Mouse (Mus musculus): ENCODE measurements at regions not wholly inside any gene's neighbourhood (a gene's known extent, or its start where the extent isn't known, plus 50 kb on each side); places are given as distances from the start of the nearest gene placed in this dataset.

DNA sequence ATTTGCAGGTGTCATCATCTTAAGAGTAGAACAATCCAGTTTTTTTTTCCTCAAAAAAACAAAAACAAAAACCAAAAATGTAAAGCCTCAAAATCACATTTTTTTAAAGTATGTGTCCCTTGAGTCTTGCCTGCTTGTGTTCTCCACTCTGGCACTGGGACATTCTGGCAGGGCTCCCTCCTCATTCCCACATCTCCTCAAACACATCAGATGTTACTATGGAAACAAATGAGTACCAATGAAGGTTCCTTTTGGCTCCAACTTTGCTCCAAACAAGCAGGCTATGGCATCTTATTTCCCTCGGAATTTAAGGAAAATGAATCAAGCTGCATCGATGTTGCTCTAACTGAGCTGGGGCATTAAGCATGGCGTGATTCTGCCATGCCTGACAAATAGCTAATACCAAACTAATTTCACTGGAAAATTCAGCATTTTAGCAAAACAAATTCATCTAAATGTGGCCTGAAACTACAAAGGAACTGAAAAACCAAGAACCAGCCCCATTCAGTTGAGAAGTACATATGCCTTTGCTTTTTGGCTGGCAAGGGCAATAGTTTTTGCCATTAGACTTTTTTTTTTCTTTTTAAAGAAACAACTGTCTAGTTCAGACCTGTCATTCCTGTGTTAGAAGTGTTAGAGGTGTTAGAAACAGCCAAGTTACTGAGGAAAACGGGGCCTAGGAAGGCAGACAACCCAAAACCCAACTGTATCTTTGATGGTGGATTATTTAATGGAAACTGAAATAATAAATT, 522.2 kb upstream of the 2610301B20Rik start:
- Histone ChIP-seq H3K4me1 (ENCODE audit: control insufficient read depth, insufficient read depth, low read length) (no peaks in the 10 kb centered on the region), H3K27me3 (ENCODE audit: control insufficient read depth, insufficient read depth, low read length) (no peaks in the 10 kb centered on the region)

DNA sequence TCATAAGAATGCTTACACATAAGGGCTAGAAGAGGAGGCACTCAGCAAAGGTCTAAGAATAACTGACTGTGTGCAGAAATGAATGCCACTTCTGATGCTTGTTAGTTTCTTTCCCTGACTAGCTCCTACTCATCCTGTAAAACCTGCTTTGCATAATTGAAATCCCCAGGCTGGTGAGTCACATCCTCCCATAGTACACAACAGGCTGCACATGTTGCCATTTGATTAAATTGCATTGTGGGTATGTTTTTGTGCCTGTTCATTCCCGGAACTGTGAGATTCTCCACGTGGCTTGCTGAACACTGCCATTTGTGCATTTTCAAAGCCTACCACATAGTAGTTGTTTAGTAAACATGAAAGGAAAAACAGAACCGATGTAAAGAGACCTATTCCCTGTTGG, 516.7 kb upstream of the 2610301B20Rik start:
- Histone ChIP-seq H3K4me1 (ENCODE audit: control insufficient read depth, insufficient read depth, low read length) (no peaks in the 10 kb centered on the region), H3K27me3 (ENCODE audit: control insufficient read depth, insufficient read depth, low read length) (no peaks in the 10 kb centered on the region), H3K4me3 (replicated peaks; ENCODE audit: low read length) (no peak overlapping the region), H3K36me3 (ENCODE audit: control insufficient read depth, insufficient read depth, low read length) (no peaks in the 10 kb centered on the region), H3K9me3 (replicated peaks; ENCODE audit: control insufficient read depth, low read length) (no peaks in the 10 kb centered on the region), H3K4me2 (ENCODE audit: low read depth, low read length) (no peak overlapping the region), H3K27ac (ENCODE audit: low read length) (no peak overlapping the region), H3K9ac (ENCODE audit: low read length) (no peak overlapping the region)
- no peak for ATAC-seq (ENCODE audit: insufficient read depth, low FRiP score)
- WGBS, result 80% methylated on average over 3 of the region's 3 CpGs

More for the DNA sequence above, 522.2 kb upstream of the 2610301B20Rik start:
- Histone ChIP-seq H3K9me3 (replicated peaks; ENCODE audit: control insufficient read depth, low read length) (no peaks in the 10 kb centered on the region), H3K4me3 (replicated peaks; ENCODE audit: low read length) (no peak overlapping the region), H3K27ac (ENCODE audit: low read length) (no peak overlapping the region), H3K4me2 (ENCODE audit: low read depth, low read length) (no peak overlapping the region), H3K36me3 (ENCODE audit: control insufficient read depth, insufficient read depth, low read length) (no peaks in the 10 kb centered on the region), H3K9ac (ENCODE audit: low read length) (no peak overlapping the region)
- 70% methylated on average over 4 of the region's 4 CpGs for whole genome bisulfite sequencing
- ATAC-seq (ENCODE audit: insufficient read depth, low FRiP score), result no peak

DNA sequence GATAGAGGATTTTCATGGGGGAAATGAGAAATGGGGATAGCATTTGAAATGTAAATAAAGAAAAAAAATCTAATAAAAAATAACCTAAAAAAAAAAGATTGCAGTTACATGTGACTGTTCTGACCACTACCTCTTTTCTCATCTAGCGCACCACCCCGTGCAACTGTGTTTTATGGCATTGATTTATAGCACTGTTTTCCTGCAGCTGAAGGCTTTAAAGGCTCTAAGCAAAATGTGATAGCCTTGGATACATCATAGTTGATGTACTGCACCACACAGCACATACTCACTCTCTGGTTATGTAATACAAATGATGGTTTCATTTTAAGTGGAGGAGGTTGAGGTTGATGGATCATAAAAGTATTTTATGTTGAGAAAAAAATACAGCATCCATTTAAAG, 484.5 kb upstream of the 2610301B20Rik start:
- 77% methylated on average over 2 of the region's 2 CpGs for WGBS
- Histone ChIP-seq H3K27ac (ENCODE audit: low read length) (no peak overlapping the region), H3K9me3 (replicated peaks; ENCODE audit: control insufficient read depth, low read length) (no peaks in the 10 kb centered on the region), H3K4me2 (ENCODE audit: low read depth, low read length) (no peak overlapping the region), H3K36me3 (ENCODE audit: control insufficient read depth, insufficient read depth, low read length) (no peaks in the 10 kb centered on the region), H3K4me1 (ENCODE audit: control insufficient read depth, insufficient read depth, low read length) (no peaks in the 10 kb centered on the region), H3K4me3 (replicated peaks; ENCODE audit: low read length) (no peak overlapping the region), H3K9ac (ENCODE audit: low read length) (no peak overlapping the region), H3K27me3 (ENCODE audit: control insufficient read depth, insufficient read depth, low read length) (no peaks in the 10 kb centered on the region)
- ATAC-seq (ENCODE audit: insufficient read depth, low FRiP score), result no peak

DNA sequence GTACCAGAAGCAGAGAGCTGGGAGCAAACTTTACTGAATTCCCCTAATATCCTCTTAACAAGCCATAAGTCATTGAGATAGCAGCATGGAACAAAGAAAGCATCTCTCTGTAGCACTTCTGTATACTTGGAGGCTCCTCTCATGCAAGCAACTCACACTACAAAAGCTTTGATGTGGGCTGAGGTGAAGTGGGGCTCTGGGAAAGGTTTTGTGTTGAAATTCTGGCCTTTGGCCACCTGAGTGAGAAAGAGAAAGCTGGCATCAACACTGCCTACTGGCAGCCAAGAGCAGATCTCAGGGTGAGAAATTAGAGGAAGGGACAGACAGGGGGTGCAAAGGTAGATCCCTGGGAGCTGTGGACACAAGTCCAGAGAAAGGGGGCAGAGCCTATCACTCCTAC, 477.0 kb upstream of the 2610301B20Rik start:
- H3K9ac ChIP-seq (ENCODE audit: low read length), result no peak overlapping the region
- no peaks in the 10 kb centered on the region for H3K4me1 ChIP-seq (ENCODE audit: control insufficient read depth, insufficient read depth, low read length)
- H3K27me3 ChIP-seq (ENCODE audit: control insufficient read depth, insufficient read depth, low read length), result no peaks in the 10 kb centered on the region
- H3K36me3 ChIP-seq (ENCODE audit: control insufficient read depth, insufficient read depth, low read length), result no peaks in the 10 kb centered on the region
- H3K9me3 ChIP-seq (replicated peaks; ENCODE audit: control insufficient read depth, low read length), result no peaks in the 10 kb centered on the region
- H3K27ac ChIP-seq (ENCODE audit: low read length), result no peak overlapping the region
- no peak overlapping the region for H3K4me2 ChIP-seq (ENCODE audit: low read depth, low read length)
- ATAC-seq (ENCODE audit: insufficient read depth, low FRiP score), result no peak
- no peak overlapping the region for H3K4me3 ChIP-seq (replicated peaks; ENCODE audit: low read length)

DNA sequence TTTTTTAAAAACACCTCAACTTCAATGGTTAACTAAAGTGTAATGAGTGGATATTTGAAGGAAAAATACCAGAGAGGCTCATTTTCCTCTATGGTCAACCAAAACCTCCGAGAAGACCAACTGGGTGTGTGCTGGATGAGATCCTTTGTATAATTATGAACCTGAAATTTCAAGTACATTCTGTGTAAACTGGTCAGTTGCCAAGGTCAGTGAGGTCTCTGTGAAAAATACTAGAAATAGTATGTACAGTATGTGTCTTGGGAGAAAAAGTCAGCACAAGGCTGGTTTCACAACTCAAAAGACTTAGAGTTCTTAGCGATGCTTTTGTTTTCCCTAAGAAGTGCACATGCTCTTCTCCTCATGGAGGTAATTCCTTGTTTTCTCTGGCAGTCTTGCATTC, 476.2 kb upstream of the 2610301B20Rik start:
- ATAC-seq (ENCODE audit: insufficient read depth, low FRiP score), result no peak
- H3K9ac ChIP-seq (ENCODE audit: low read length), result no peak overlapping the region
- no peaks in the 10 kb centered on the region for H3K4me1 ChIP-seq (ENCODE audit: control insufficient read depth, insufficient read depth, low read length)
- H3K4me3 ChIP-seq (replicated peaks; ENCODE audit: low read length), result no peak overlapping the region
- WGBS, result 86% methylated on average over 2 of the region's 2 CpGs
- H3K36me3 ChIP-seq (ENCODE audit: control insufficient read depth, insufficient read depth, low read length), result no peaks in the 10 kb centered on the region
- no peak overlapping the region for H3K4me2 ChIP-seq (ENCODE audit: low read depth, low read length)
- H3K27ac ChIP-seq (ENCODE audit: low read length), result no peak overlapping the region
- H3K27me3 ChIP-seq (ENCODE audit: control insufficient read depth, insufficient read depth, low read length), result no peaks in the 10 kb centered on the region
- H3K9me3 ChIP-seq (replicated peaks; ENCODE audit: control insufficient read depth, low read length), result no peaks in the 10 kb centered on the region

DNA sequence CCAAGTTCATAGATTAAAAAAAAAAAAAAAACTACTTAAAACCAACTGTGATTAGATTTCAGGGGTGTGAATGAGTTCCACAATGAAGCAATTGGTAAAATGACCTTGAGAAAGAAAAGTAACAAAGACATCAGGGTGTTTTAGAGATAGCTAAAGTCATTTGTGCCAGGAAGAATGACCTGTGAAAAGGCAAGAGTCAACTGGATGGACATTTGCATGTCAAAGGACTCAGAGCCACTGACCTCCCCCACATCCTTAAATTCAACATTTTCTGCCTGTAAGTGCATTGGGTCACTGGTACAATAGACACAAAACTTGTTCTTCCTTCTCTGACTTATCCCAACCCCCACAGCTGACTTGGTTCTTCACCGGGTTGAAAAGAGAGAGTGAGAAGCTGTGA, 474.6 kb upstream of the 2610301B20Rik start:
- no peaks in the 10 kb centered on the region for H3K4me1 ChIP-seq (ENCODE audit: control insufficient read depth, insufficient read depth, low read length)
- ATAC-seq (ENCODE audit: insufficient read depth, low FRiP score), result no peak

DNA sequence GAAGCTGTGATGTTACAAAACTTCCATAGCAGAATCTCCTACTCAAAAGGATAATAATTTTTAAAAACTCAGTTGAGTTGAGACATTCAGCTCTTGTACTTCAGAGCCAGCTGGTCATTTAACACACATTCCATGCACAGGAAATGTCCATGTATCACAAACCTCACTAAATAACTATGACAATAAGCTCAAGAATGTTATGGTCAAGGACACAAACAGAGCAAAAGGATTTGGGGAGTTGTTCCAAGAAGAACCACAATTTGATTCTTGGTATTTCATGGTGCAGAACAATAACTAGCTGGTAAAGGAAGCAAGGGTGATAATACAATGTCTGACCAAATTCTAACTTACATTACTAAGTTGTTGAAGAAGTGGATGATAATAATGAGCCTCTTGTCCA, 471.4 kb upstream of the 2610301B20Rik start:
- Histone ChIP-seq H3K27me3 (ENCODE audit: control insufficient read depth, insufficient read depth, low read length) (no peaks in the 10 kb centered on the region), H3K36me3 (ENCODE audit: control insufficient read depth, insufficient read depth, low read length) (no peaks in the 10 kb centered on the region), H3K4me2 (ENCODE audit: low read depth, low read length) (no peak overlapping the region), H3K4me1 (ENCODE audit: control insufficient read depth, insufficient read depth, low read length) (no peaks in the 10 kb centered on the region), H3K9ac (ENCODE audit: low read length) (no peak overlapping the region), H3K4me3 (replicated peaks; ENCODE audit: low read length) (no peak overlapping the region), H3K9me3 (replicated peaks; ENCODE audit: control insufficient read depth, low read length) (no peaks in the 10 kb centered on the region), H3K27ac (ENCODE audit: low read length) (no peak overlapping the region)
- no peak for ATAC-seq (ENCODE audit: insufficient read depth, low FRiP score)

More for the DNA sequence above, 474.6 kb upstream of the 2610301B20Rik start:
- H3K9ac ChIP-seq (ENCODE audit: low read length), result no peak overlapping the region
- no peaks in the 10 kb centered on the region for H3K27me3 ChIP-seq (ENCODE audit: control insufficient read depth, insufficient read depth, low read length)
- H3K4me2 ChIP-seq (ENCODE audit: low read depth, low read length), result no peak overlapping the region
- 44% methylated on average over 1 of the region's 1 CpGs for WGBS
- H3K9me3 ChIP-seq (replicated peaks; ENCODE audit: control insufficient read depth, low read length), result no peaks in the 10 kb centered on the region
- no peaks in the 10 kb centered on the region for H3K36me3 ChIP-seq (ENCODE audit: control insufficient read depth, insufficient read depth, low read length)
- no peak overlapping the region for H3K27ac ChIP-seq (ENCODE audit: low read length)
- H3K4me3 ChIP-seq (replicated peaks; ENCODE audit: low read length), result no peak overlapping the region

DNA sequence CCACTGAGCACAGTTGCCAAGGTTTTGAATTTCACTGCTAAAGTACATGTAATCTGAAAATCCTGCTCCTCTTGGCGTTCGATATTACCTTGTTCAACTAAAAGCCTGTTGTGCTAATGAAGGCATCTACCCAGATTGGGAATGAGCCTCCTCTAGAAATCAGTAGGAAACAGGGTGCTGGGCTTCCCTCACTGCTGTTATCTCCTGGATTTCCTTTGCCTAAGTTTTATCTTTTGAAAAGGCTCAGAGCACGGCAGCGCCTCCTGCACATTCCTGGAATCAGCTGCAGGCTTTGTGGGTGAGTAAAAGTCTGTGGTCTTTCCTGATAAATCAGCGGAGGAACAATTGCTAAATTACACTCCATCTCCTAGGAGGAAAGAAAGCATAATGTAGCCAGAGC, 469.9 kb upstream of the 2610301B20Rik start:
- WGBS, result 53% methylated on average over 5 of the region's 5 CpGs
- Histone ChIP-seq H3K4me2 (ENCODE audit: low read depth, low read length) (no peak overlapping the region), H3K27ac (ENCODE audit: low read length) (no peak overlapping the region), H3K9ac (ENCODE audit: low read length) (no peak overlapping the region), H3K4me1 (ENCODE audit: control insufficient read depth, insufficient read depth, low read length) (no peaks in the 10 kb centered on the region), H3K27me3 (ENCODE audit: control insufficient read depth, insufficient read depth, low read length) (no peaks in the 10 kb centered on the region), H3K4me3 (replicated peaks; ENCODE audit: low read length) (no peak overlapping the region), H3K9me3 (replicated peaks; ENCODE audit: control insufficient read depth, low read length) (no peaks in the 10 kb centered on the region), H3K36me3 (ENCODE audit: control insufficient read depth, insufficient read depth, low read length) (no peaks in the 10 kb centered on the region)
- ATAC-seq (ENCODE audit: insufficient read depth, low FRiP score), result no peak

DNA sequence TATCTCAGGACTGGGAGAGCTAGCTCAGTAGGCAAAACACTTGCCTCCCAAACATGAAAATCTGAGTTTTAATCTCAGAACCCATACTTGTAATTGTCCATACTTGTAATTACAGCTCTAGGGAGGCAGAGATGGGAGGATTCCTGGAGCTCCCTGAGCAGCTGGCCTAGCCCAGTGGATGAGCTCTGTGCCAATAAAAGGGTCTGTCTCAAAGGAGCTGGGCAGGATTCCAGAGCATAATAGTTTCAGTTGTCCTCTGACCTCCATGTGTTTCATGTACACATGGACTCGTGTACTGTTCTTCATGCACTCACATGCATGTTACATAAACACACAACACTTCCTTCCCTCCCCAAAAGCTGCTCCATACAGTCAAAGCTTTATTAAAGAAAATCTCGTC, 469.2 kb upstream of the 2610301B20Rik start:
- Histone ChIP-seq H3K4me2 (ENCODE audit: low read depth, low read length) (no peak overlapping the region), H3K27ac (ENCODE audit: low read length) (no peak overlapping the region), H3K4me3 (replicated peaks; ENCODE audit: low read length) (no peak overlapping the region), H3K27me3 (ENCODE audit: control insufficient read depth, insufficient read depth, low read length) (no peaks in the 10 kb centered on the region), H3K9ac (ENCODE audit: low read length) (no peak overlapping the region), H3K4me1 (ENCODE audit: control insufficient read depth, insufficient read depth, low read length) (no peaks in the 10 kb centered on the region), H3K36me3 (ENCODE audit: control insufficient read depth, insufficient read depth, low read length) (no peaks in the 10 kb centered on the region), H3K9me3 (replicated peaks; ENCODE audit: control insufficient read depth, low read length) (no peaks in the 10 kb centered on the region)
- 42% methylated on average over 2 of the region's 2 CpGs for WGBS
- no peak for ATAC-seq (ENCODE audit: insufficient read depth, low FRiP score)

DNA sequence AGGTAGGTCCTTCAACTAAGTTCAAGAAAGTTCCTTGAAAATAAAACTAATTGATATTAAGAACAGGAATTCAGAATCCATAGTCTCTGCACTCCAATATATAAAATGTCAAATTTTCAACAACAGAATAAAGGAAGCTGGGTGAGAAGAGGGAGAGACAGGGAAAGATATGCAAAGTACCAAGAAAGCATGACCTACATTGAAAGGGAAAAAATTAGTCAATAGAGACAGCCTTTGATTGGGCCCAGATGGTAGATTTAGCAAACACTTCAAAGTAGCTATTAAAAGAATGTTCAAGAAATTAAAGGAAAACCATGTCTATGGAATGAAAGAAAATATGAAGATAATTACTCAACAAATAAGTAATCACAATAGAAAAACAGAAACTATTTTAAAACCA, 460.0 kb upstream of the 2610301B20Rik start:
- Histone ChIP-seq H3K27me3 (ENCODE audit: control insufficient read depth, insufficient read depth, low read length) (no peaks in the 10 kb centered on the region), H3K27ac (ENCODE audit: low read length) (no peak overlapping the region), H3K4me1 (ENCODE audit: control insufficient read depth, insufficient read depth, low read length) (no peaks in the 10 kb centered on the region), H3K4me2 (ENCODE audit: low read depth, low read length) (no peak overlapping the region), H3K9ac (ENCODE audit: low read length) (no peak overlapping the region), H3K36me3 (ENCODE audit: control insufficient read depth, insufficient read depth, low read length) (no peaks in the 10 kb centered on the region), H3K9me3 (replicated peaks; ENCODE audit: control insufficient read depth, low read length) (no peaks in the 10 kb centered on the region), H3K4me3 (replicated peaks; ENCODE audit: low read length) (no peak overlapping the region)
- no peak for ATAC-seq (ENCODE audit: insufficient read depth, low FRiP score)

Data from stomach, embryonic 16.5 days (tissue).